In the genomic region with DNA sequence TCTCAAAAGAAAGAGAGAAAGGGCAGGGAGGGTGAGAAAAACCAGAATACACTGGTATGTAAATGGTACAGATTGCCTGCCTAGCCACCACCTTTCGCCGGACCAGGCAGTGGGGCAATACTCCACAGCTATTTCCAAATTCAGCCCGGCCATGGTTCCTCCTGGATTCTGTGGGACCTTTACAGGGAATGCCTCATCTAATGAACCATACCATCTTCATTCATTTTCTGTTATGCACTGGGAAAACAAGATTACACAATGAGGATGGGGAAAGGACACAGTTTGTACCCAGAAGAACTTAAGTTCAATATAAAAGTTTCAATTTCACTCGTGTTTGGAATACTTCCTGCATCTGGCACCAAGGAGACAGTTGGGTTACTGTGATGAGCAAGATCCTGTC, we compare ENCODE assay signal across 27 mouse cellular contexts. TPM values are rescaled to one million over a fixed set of nuclear protein-coding genes. Genes with fewer than 3 reads are reported as not detected.
DNase-seq lines count a peak whose midpoint lies in the region; ATAC-seq and TF ChIP-seq lines count a peak whose summit lies in the region.
"Had no signal": no experiment of that assay in that cellular context is flagged by ENCODE, and none has a peak within 500 bp of the region (broad histone marks: within the 10 kb centered on the region; RNA-seq: fewer than 3 reads in every experiment).

No protein-coding gene starts in this region.

- TF ChIP-seq CTCF in lung, postnatal 0 days (IDR thresholded peaks at IDR 0.05), result no peak

- no peaks in the 10 kb centered on the region for H3K27me3 ChIP-seq in lung, postnatal 0 days (replicated peaks; ENCODE audit: insufficient read depth, low read length)
- no peaks in the 10 kb centered on the region for H3K27me3 ChIP-seq in midbrain, embryonic 11.5 days (ENCODE audit: control insufficient read depth, insufficient read depth, low read length)
- H3K27me3 ChIP-seq: CH12.LX; embryonic facial prominence, embryonic 12.5 days; embryonic facial prominence, embryonic 15.5 days; heart, embryonic 13.5 days; hindbrain, embryonic 12.5 days; hindbrain, embryonic 15.5 days; Patski had no signal

- no peak for ATAC-seq in lung, postnatal 0 days
- peak; percentile 56 for ATAC-seq in megakaryocyte progenitor cell, adult 5-6 weeks (replicated peaks; ENCODE audit: poor library complexity)
- no peak for ATAC-seq in midbrain, embryonic 11.5 days (ENCODE audit: low FRiP score)
- ATAC-seq: forebrain, embryonic 14.5 days; forebrain, postnatal 0 days; Patski had no signal

- WGBS in lung, postnatal 0 days, result 83% methylated on average over 4 of the region's 4 CpGs
- 92% methylated on average over 4 of the region's 4 CpGs for WGBS in midbrain, embryonic 11.5 days

- 0 out of 2 replicates have a peak, but pooled peaks cover 7% of the 10 kb centered on the region for H3K36me3 ChIP-seq in lung, postnatal 0 days (ENCODE audit: insufficient read depth, low read length)
- peaks cover 4% of the 10 kb centered on the region; the same call in 1 of the 2 replicates for H3K36me3 ChIP-seq in midbrain, embryonic 11.5 days (ENCODE audit: control insufficient read depth, insufficient read depth, low read length)

- no peaks in the 10 kb centered on the region for H3K9me3 ChIP-seq in lung, postnatal 0 days (ENCODE audit: low read length)
- no peaks in the 10 kb centered on the region for H3K9me3 ChIP-seq in midbrain, embryonic 11.5 days (ENCODE audit: control insufficient read depth, low read length)
- H3K9me3 ChIP-seq: embryonic facial prominence, embryonic 12.5 days; embryonic facial prominence, embryonic 15.5 days; G1E; heart, embryonic 10.5 days; heart, embryonic 13.5 days; hindbrain, embryonic 12.5 days; hindbrain, embryonic 15.5 days had no signal

- H3K4me1 ChIP-seq in lung, postnatal 0 days (ENCODE audit: insufficient read depth, low read depth, low read length), result 0 out of 2 replicates have a peak, but pooled peaks cover 2% of the 10 kb centered on the region
- H3K4me1 ChIP-seq in midbrain, embryonic 11.5 days (ENCODE audit: control insufficient read depth, insufficient read depth, low read length), result peaks cover 2% of the 10 kb centered on the region
- H3K4me1 ChIP-seq: embryonic facial prominence, embryonic 12.5 days; embryonic facial prominence, embryonic 15.5 days; hindbrain, embryonic 15.5 days had no signal

- peak; percentile 61 for TF ChIP-seq EP300 in lung, postnatal 0 days (IDR thresholded peaks at IDR 0.05)

- no peak overlapping the region for H3K27ac ChIP-seq in lung, postnatal 0 days (ENCODE audit: low read length)
- no peak overlapping the region for H3K27ac ChIP-seq in midbrain, embryonic 11.5 days (ENCODE audit: low read depth, low read length)
- H3K27ac ChIP-seq: embryonic facial prominence, embryonic 12.5 days; embryonic facial prominence, embryonic 15.5 days; heart, embryonic 10.5 days; hindbrain, embryonic 12.5 days; hindbrain, embryonic 15.5 days had no signal

- peak; percentile 53 for DNase-seq in heart, adult 11 months
- no peak for DNase-seq in heart, adult 9 months (ENCODE audit: low spot score in 2 of 2)
- no peak for DNase-seq in lung, postnatal 0 days (ENCODE audit: low spot score)
- DNase-seq in lung, adult 18-20 months, result no peak
- DNase-seq in midbrain, embryonic 11.5 days (ENCODE audit: low spot score, missing footprints), result no peak
- DNase-seq: adrenal gland, adult 2 months; adrenal gland, postnatal 14 days; B cell, adult 2 months; cerebellum, adult 11 months; cerebellum, adult 2 months; cerebellum, adult 9-11 months; cerebellum, postnatal 25 days; forebrain, postnatal 0 days; gastrocnemius, postnatal 10 days; gastrocnemius, postnatal 36 days; heart, adult 18-20 months had no signal

- H3K4me3 ChIP-seq in lung, postnatal 0 days (ENCODE audit: low read depth, low read length), result no peak overlapping the region
- no peak overlapping the region for H3K4me3 ChIP-seq in midbrain, embryonic 11.5 days (ENCODE audit: low read depth, low read length)
- H3K4me3 ChIP-seq: embryonic facial prominence, embryonic 12.5 days; embryonic facial prominence, embryonic 15.5 days; heart, embryonic 10.5 days; heart, embryonic 13.5 days; hindbrain, embryonic 12.5 days; hindbrain, embryonic 15.5 days had no signal

- H3K9ac ChIP-seq in lung, postnatal 0 days (replicated peaks; ENCODE audit: low read depth), result no peak overlapping the region
- no peak overlapping the region for H3K9ac ChIP-seq in midbrain, embryonic 11.5 days (ENCODE audit: low read length)
- H3K9ac ChIP-seq: embryonic facial prominence, embryonic 12.5 days; embryonic facial prominence, embryonic 15.5 days; forebrain, postnatal 0 days; hindbrain, embryonic 12.5 days; hindbrain, embryonic 15.5 days had no signal

- H3K4me2 ChIP-seq in lung, postnatal 0 days (replicated peaks; ENCODE audit: low read depth, low read length), result no peak overlapping the region
- no peak overlapping the region for H3K4me2 ChIP-seq in midbrain, embryonic 11.5 days
- H3K4me2 ChIP-seq: embryonic facial prominence, embryonic 12.5 days; embryonic facial prominence, embryonic 15.5 days; heart, embryonic 13.5 days; hindbrain, embryonic 12.5 days; hindbrain, embryonic 15.5 days had no signal

RNA-seq across cellular contexts. Expression of a gene that starts 19.9 kb away (rescaled TPM):
- polyA plus RNA-seq in lung, postnatal 0 days (2015; fragmentation: Nextera tagmentation; extraction: Ambion mirVana), result 180 TPM in 2 replicates
- total RNA-seq in megakaryocyte progenitor cell, adult 5-6 weeks (2015), result 436 and 450 TPM in 2 replicates
- total RNA-seq in megakaryocyte progenitor cell, adult 5-6 weeks (2017), result 368 and 395 TPM in 2 replicates
- polyA plus RNA-seq in midbrain, embryonic 11.5 days (2014; fragmentation: Nextera tagmentation; extraction: Ambion mirVana), result 295 and 322 TPM in 2 replicates
